Mouse (Mus musculus) neural tube, embryonic 10.5 days (tissue): ENCODE data around the gene Arhgef10l.

Experiments used
- DNase-seq: peaks from one replicate; pipeline ENCODE4 v3.0.0-alpha.2; 2017; ENCODE audit warnings: low spot score; ENCODE audit errors: extremely low spot score

The Arhgef10l gene

DNA sequence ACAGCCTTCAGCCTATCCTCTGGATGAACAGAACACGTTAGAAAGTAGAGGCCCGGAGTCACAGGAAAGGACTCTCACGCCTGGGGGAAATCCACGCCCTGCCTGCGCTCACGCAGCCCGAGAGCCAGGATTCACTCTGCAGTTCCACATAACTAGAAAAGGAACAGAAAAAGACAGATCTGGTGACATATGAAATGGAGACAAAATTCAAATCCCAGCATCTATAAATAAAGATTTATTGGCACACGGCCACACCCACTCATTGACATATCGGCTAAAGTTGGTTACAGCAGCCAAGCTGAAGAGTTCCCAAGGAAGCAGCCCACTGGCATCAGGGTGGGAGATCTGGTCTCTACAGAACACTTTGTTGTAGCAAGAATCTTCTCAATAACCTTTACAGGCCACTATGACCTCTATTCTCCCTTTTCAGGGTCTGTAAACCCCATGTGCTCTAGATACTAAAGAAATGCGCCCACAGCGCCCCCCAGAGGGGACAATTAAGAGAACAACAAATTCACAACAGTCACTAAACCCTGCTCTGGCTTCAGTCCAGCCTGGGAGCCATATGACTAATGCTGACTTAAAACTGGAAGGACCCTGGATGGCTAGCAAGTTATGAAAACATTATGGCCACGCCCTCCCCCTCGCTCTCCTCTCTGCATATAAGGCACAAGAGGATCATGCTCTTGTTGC lies 195.9 kb downstream of the Arhgef10l start:
- no peak for DNase-seq

DNA sequence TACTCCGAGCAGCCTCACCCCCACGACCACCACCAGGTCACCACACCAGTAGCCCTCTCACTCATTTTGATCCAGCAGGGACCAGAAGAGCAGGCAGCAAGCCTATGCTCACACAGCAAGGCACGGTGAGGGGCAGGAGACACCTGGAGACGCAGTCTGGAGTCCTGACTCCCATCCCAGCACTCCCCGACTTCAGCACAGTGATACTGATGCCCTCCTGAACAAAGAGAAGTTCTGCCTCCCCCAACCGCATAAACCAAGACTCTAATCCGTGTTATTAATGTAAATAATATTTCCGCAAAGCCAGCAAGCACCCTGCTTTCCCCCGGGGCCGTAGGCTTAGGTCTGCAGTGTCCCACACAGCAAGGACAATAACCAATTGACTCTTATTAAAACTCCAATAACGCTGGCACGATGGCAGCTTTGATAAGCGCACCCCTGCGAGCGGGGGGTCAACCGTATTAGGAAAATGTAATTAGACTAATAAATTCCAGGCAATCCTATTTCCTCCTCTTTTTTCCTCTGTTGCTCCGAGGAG lies 198.5 kb downstream of the Arhgef10l start:
- no peak for DNase-seq
